Comparison of ENCODE assay signal across 8 mouse cellular contexts in genomic region chr17:27028909-27029308, GRCm38 (mm10). TPM values are rescaled to one million over a fixed set of nuclear protein-coding genes. Genes with fewer than 3 reads are reported as not detected.
DNase-seq lines count a peak whose midpoint lies in the region; ATAC-seq and TF ChIP-seq lines count a peak whose summit lies in the region.

TSS of gene Bak1 (minus strand) at chr17:27029009.

- peak within 1 kb of the TSS; percentile 74 for H3K4me3 ChIP-seq in lung, embryonic 16.5 days (ENCODE audit: low read length)
- H3K4me3 ChIP-seq in embryonic fibroblast, embryonic 13.5 days (ENCODE audit: insufficient read depth, low read length): peak within 1 kb of the TSS; percentile 65
- H3K4me3 ChIP-seq in limb, embryonic 12.5 days (replicated peaks): peak within 1 kb of the TSS; percentile 70
- H3K4me3 ChIP-seq in olfactory bulb, adult 2 months (ENCODE audit: insufficient read depth, low read depth, low read length): peak within 1 kb of the TSS; percentile 74

- no peak for TF ChIP-seq CTCF in embryonic fibroblast, embryonic 13.5 days (IDR thresholded peaks at IDR 0.05; ENCODE audit: borderline replicate concordance, insufficient read depth, low read length)
- TF ChIP-seq CTCF in olfactory bulb, adult 2 months (IDR thresholded peaks at IDR 0.05; ENCODE audit: insufficient read depth, low read depth, low read length): no peak

- no peaks in the 10 kb centered on the region for H3K9me3 ChIP-seq in lung, embryonic 16.5 days (ENCODE audit: control insufficient read depth, low read length)
- no peaks in the 10 kb centered on the region for H3K9me3 ChIP-seq in limb, embryonic 12.5 days

- no peak for DNase-seq in lung, adult 18-20 months
- no peak for DNase-seq in heart, postnatal 10 days
- DNase-seq in adipocyte (ENCODE audit: low spot score): no peak
- DNase-seq in ovary, adult 18-20 months (ENCODE audit: low spot score): no peak

- no peak for TF ChIP-seq POLR2A in embryonic fibroblast, embryonic 13.5 days (IDR thresholded peaks at IDR 0.05; ENCODE audit: low read depth, low read length)
- TF ChIP-seq POLR2A in olfactory bulb, adult 2 months (IDR thresholded peaks at IDR 0.05; ENCODE audit: insufficient read depth, low read depth, low read length): no peak

- no peak; the same call in 1 of the 2 replicates for ATAC-seq in lung, embryonic 16.5 days (ENCODE audit: low read depth)
- ATAC-seq in limb, embryonic 12.5 days (ENCODE audit: insufficient number of reproducible peaks, insufficient read depth, low FRiP score, low TSS enrichment, low read depth): no peak; the same call in 1 of the 2 replicates

- peak within 1 kb of the TSS; percentile 70 for H3K4me2 ChIP-seq in lung, embryonic 16.5 days (ENCODE audit: low read depth, low read length)
- H3K4me2 ChIP-seq in limb, embryonic 12.5 days: peak within 1 kb of the TSS; percentile 90

- WGBS in lung, embryonic 16.5 days: 94% methylated on average over 1 of the region's 4 CpGs
- WGBS in limb, embryonic 12.5 days: 100% methylated on average over 1 of the region's 4 CpGs
- WGBS in olfactory bulb, adult 2 months: 57% methylated on average over 4 of the region's 4 CpGs

- peaks cover 10% of the 10 kb centered on the region for H3K36me3 ChIP-seq in lung, embryonic 16.5 days (ENCODE audit: control insufficient read depth, insufficient read depth, low read length)
- H3K36me3 ChIP-seq in limb, embryonic 12.5 days: peaks cover 26% of the 10 kb centered on the region

- peak within 1 kb of the TSS; percentile 90 for H3K9ac ChIP-seq in lung, embryonic 16.5 days (ENCODE audit: low read length)
- peak within 1 kb of the TSS; percentile 94 for H3K9ac ChIP-seq in limb, embryonic 12.5 days (replicated peaks)

- intact Hi-C loops in heart, postnatal 10 days (cut with DNase I): loop anchor here (5.0 kb wide), 1 partner anchor 97 kb away; the partner anchor contains the start of gene Phf1

- H3K4me1 ChIP-seq in lung, embryonic 16.5 days (replicated peaks; ENCODE audit: control insufficient read depth, insufficient read depth, low read length): peaks cover 11% of the 10 kb centered on the region
- H3K4me1 ChIP-seq in embryonic fibroblast, embryonic 13.5 days (ENCODE audit: control insufficient read depth, insufficient read depth, low read length): peaks cover 4% of the 10 kb centered on the region
- peaks cover 20% of the 10 kb centered on the region for H3K4me1 ChIP-seq in limb, embryonic 12.5 days (replicated peaks)
- H3K4me1 ChIP-seq in olfactory bulb, adult 2 months (ENCODE audit: control insufficient read depth, insufficient read depth, low read length): peaks cover 30% of the 10 kb centered on the region

- H3K27me3 ChIP-seq in lung, embryonic 16.5 days (ENCODE audit: control insufficient read depth, insufficient read depth, low read depth, low read length): no peaks in the 10 kb centered on the region
- H3K27me3 ChIP-seq in limb, embryonic 12.5 days: no peaks in the 10 kb centered on the region

- H3K27ac ChIP-seq in lung, embryonic 16.5 days (ENCODE audit: low read length): peak within 1 kb of the TSS; percentile 78
- peak within 1 kb of the TSS; percentile 63 for H3K27ac ChIP-seq in embryonic fibroblast, embryonic 13.5 days (ENCODE audit: insufficient read depth, low read length)
- peak within 1 kb of the TSS; percentile 82 for H3K27ac ChIP-seq in limb, embryonic 12.5 days
- peak within 1 kb of the TSS; percentile 86 for H3K27ac ChIP-seq in olfactory bulb, adult 2 months (ENCODE audit: insufficient read depth, low read depth, low read length)

RNA-seq across cellular contexts. Expression of gene Bak1, which starts in this region (rescaled TPM):
- 7.8 and 8.1 TPM in 2 replicates for polyA plus RNA-seq in lung, embryonic 16.5 days (2015; fragmentation: Nextera tagmentation; extraction: Ambion mirVana)
- 106 and 114 TPM in 2 replicates for polyA plus RNA-seq in embryonic fibroblast, embryonic 13.5 days (2011; ENCODE audit: insufficient read length, low read depth, missing spikeins)
- 10 to 100 TPM; 40.4 to 43.2 TPM for total RNA-seq in heart, postnatal 10 days (2021)
- 3.5 and 5.3 TPM in 2 replicates for polyA plus RNA-seq in limb, embryonic 12.5 days (2016; fragmentation: Nextera tagmentation; extraction: Ambion mirVana)
- not detected in 2 replicates for polyA plus RNA-seq in olfactory bulb, adult 2 months (2012; ENCODE audit: insufficient read depth, insufficient read length, low replicate concordance, missing spikeins)

Comparison
In these comparisons a context has a peak if more than half of its experiments do, and no peak if none do; other contexts are left out.
1. RNA of gene Bak1 (polyA plus RNA-seq): 106 to 114 TPM in embryonic fibroblast, embryonic 13.5 days; 7.8 to 8.1 TPM in lung, embryonic 16.5 days, 3.5 to 5.3 TPM in limb, embryonic 12.5 days and not detected in olfactory bulb, adult 2 months; every median in the first group is over 10 times any median in the second.
2. Peak in every context shown above with its lines, with median percentiles within 50 percentile points of each other: H3K27ac ChIP-seq and H3K4me3 ChIP-seq.